ENCODE assay signal across 25 mouse cellular contexts in genomic region chr2:153411557-153411956, GRCm38 (mm10).
A peak's percentile ranks its signal among the peaks of the same experiment; 100 is the strongest.
DNase-seq lines count a peak whose midpoint lies in the region; ATAC-seq and TF ChIP-seq lines count a peak whose summit lies in the region.
"Had no signal": no experiment of that assay in that cellular context is flagged by ENCODE, and none has a peak within 500 bp of the region (broad histone marks: within the 10 kb centered on the region; RNA-seq: fewer than 3 reads in every experiment).

No protein-coding gene starts in this region.

- no peaks in the 10 kb centered on the region; the same call in 1 of the 2 replicates for H3K4me1 ChIP-seq in kidney, embryonic 16.5 days (ENCODE audit: insufficient read depth, low read length)
- peaks cover 8% of the 10 kb centered on the region for H3K4me1 ChIP-seq in liver, postnatal 0 days (ENCODE audit: insufficient read depth)
- 0 out of 2 replicates have a peak, but pooled peaks cover 2% of the 10 kb centered on the region for H3K4me1 ChIP-seq in liver, embryonic 11.5 days (replicated peaks; ENCODE audit: control insufficient read depth, insufficient read depth, low read length)
- H3K4me1 ChIP-seq: forebrain, embryonic 12.5 days; hindbrain, embryonic 15.5 days had no signal

- TF ChIP-seq CTCF in liver, postnatal 0 days (IDR thresholded peaks at IDR 0.05; ENCODE audit: low read depth), result no peak

- WGBS in kidney, embryonic 16.5 days, result 68% methylated on average over 9 of the region's 9 CpGs
- WGBS in liver, postnatal 0 days (ENCODE audit: insufficient replicate concordance), result 50% methylated on average over 9 of the region's 9 CpGs
- 70% methylated on average over 9 of the region's 9 CpGs for WGBS in liver, embryonic 11.5 days

- no peak overlapping the region for H3K4me2 ChIP-seq in kidney, embryonic 16.5 days (replicated peaks; ENCODE audit: low read depth, low read length)
- H3K4me2 ChIP-seq in liver, postnatal 0 days (ENCODE audit: low read depth, low read length), result no peak overlapping the region
- H3K4me2 ChIP-seq in liver, embryonic 11.5 days, result no peak overlapping the region
- H3K4me2 ChIP-seq: forebrain, embryonic 12.5 days; heart, embryonic 11.5 days; hindbrain, embryonic 15.5 days; stomach, embryonic 15.5 days had no signal

- peak; percentile 52; the same call in 1 of the 2 replicates for ATAC-seq in kidney, embryonic 16.5 days (ENCODE audit: low FRiP score, low TSS enrichment)
- ATAC-seq in liver, postnatal 0 days, result peak; percentile 36; the same call in 1 of the 2 replicates
- ATAC-seq in liver, embryonic 11.5 days (replicated peaks; ENCODE audit: low FRiP score), result no peak; the same call in 1 of the 2 replicates
- ATAC-seq in granulocyte monocyte progenitor cell, adult 5-6 weeks (replicated peaks; ENCODE audit: poor library complexity, severe bottlenecking), result peak; percentile 25; the same call in 1 of the 2 replicates
- ATAC-seq in megakaryocyte-erythroid progenitor cell, adult 5-6 weeks (replicated peaks; ENCODE audit: low FRiP score, low TSS enrichment, poor library complexity, severe bottlenecking), result 0 out of 2 replicates have a peak, but pooled peaks have one; percentile 35
- ATAC-seq: CD4-positive, CD25-positive, alpha-beta regulatory T cell, adult 4 months; midbrain, embryonic 16.5 days had no signal

- no peak for DNase-seq in kidney, adult 8-10 months
- no peak for DNase-seq in liver, postnatal 0 days
- no peak for DNase-seq in liver, embryonic 11.5 days (ENCODE audit: low spot score)
- no peak for DNase-seq in left cerebral cortex, adult 11 months (ENCODE audit: low spot score)
- DNase-seq: adrenal gland, postnatal 25 days; cerebellum, adult 11-12 months; cerebellum, adult 9-11 months; gastrocnemius, postnatal 10 days; heart, postnatal 4 days; kidney, adult 18-20 months; layer of hippocampus, postnatal 36 days; lung, postnatal 36 days; right cerebral cortex, postnatal 25 days; thymus, postnatal 14 days had no signal

- no peak overlapping the region for H3K4me3 ChIP-seq in kidney, embryonic 16.5 days (ENCODE audit: low read length)
- no peak overlapping the region for H3K4me3 ChIP-seq in liver, postnatal 0 days (ENCODE audit: low read depth, low read length)
- H3K4me3 ChIP-seq in liver, embryonic 11.5 days (ENCODE audit: low read depth, low read length), result no peak overlapping the region
- H3K4me3 ChIP-seq: erythroblast, embryonic 14.5 days; forebrain, embryonic 12.5 days; hindbrain, embryonic 15.5 days; megakaryocyte, embryonic 14.5 days; stomach, embryonic 15.5 days had no signal

- H3K9me3 ChIP-seq in kidney, embryonic 16.5 days (ENCODE audit: low read length), result no peaks in the 10 kb centered on the region
- H3K9me3 ChIP-seq in liver, postnatal 0 days (ENCODE audit: low read length), result no peaks in the 10 kb centered on the region
- no peaks in the 10 kb centered on the region for H3K9me3 ChIP-seq in liver, embryonic 11.5 days (ENCODE audit: control insufficient read depth, low read length)
- H3K9me3 ChIP-seq: forebrain, embryonic 12.5 days; hindbrain, embryonic 15.5 days; megakaryocyte, embryonic 14.5 days; stomach, embryonic 15.5 days had no signal

- no peak overlapping the region for H3K27ac ChIP-seq in kidney, embryonic 16.5 days (ENCODE audit: low read length)
- no peak overlapping the region for H3K27ac ChIP-seq in liver, postnatal 0 days (ENCODE audit: low read depth)
- H3K27ac ChIP-seq in liver, embryonic 11.5 days (ENCODE audit: low read depth, low read length), result no peak overlapping the region
- H3K27ac ChIP-seq: forebrain, embryonic 12.5 days; hindbrain, embryonic 15.5 days; stomach, embryonic 15.5 days had no signal

- no peak overlapping the region for H3K9ac ChIP-seq in kidney, embryonic 16.5 days (replicated peaks; ENCODE audit: low read length)
- no peak overlapping the region for H3K9ac ChIP-seq in liver, postnatal 0 days (replicated peaks)
- H3K9ac ChIP-seq in liver, embryonic 11.5 days (ENCODE audit: low read depth, low read length), result no peak overlapping the region
- H3K9ac ChIP-seq: forebrain, embryonic 12.5 days; hindbrain, embryonic 15.5 days; stomach, embryonic 15.5 days had no signal

- no peaks in the 10 kb centered on the region for H3K27me3 ChIP-seq in kidney, embryonic 16.5 days (ENCODE audit: insufficient read depth, low read length)
- no peaks in the 10 kb centered on the region for H3K27me3 ChIP-seq in liver, postnatal 0 days (ENCODE audit: insufficient read depth, low read length)
- H3K27me3 ChIP-seq in liver, embryonic 11.5 days (replicated peaks; ENCODE audit: control insufficient read depth, insufficient read depth, low read length), result no peaks in the 10 kb centered on the region
- H3K27me3 ChIP-seq: forebrain, embryonic 12.5 days; hindbrain, embryonic 15.5 days; megakaryocyte, embryonic 14.5 days; stomach, embryonic 15.5 days had no signal

- peaks cover 61% of the 10 kb centered on the region for H3K36me3 ChIP-seq in kidney, embryonic 16.5 days (ENCODE audit: insufficient read depth, low read length)
- H3K36me3 ChIP-seq in liver, postnatal 0 days (replicated peaks; ENCODE audit: insufficient read depth, low read length), result peaks cover 26% of the 10 kb centered on the region
- H3K36me3 ChIP-seq in liver, embryonic 11.5 days (ENCODE audit: control insufficient read depth, insufficient read depth, low read length), result peaks cover 31% of the 10 kb centered on the region

- no peak for TF ChIP-seq EP300 in liver, postnatal 0 days (IDR thresholded peaks at IDR 0.05; ENCODE audit: low read depth)
